Mouse (Mus musculus) cerebellum, adult 2 months (tissue): ENCODE data around the gene Gpr61. TPM values are rescaled to one million over a fixed set of nuclear protein-coding genes. Genes with fewer than 3 reads are reported as not detected.

Source experiments
- DNase-seq, 2 experiments: peaks; one replicate each; pipeline ENCODE4 v3.0.0; 2021
- H3K27ac ChIP-seq: fragments of 200-500 bp; 2 replicates; pipeline ENCODE4 v1.5.1; 2012; ENCODE audit warnings: low read length, control low read depth, inconsistent platforms; ENCODE audit not compliant: insufficient read depth
- H3K27me3 ChIP-seq: fragments of 200-500 bp; 2 replicates; pipeline ENCODE4 v1.6.1; 2012; ENCODE audit warnings: inconsistent platforms, mild to moderate bottlenecking, low read length, moderate library complexity; ENCODE audit not compliant: control insufficient read depth, insufficient read depth
- H3K4me1 ChIP-seq: fragments of 200-500 bp; 2 replicates; pipeline ENCODE4 v1.6.1; 2011; ENCODE audit warnings: low read length; ENCODE audit not compliant: control insufficient read depth, insufficient read depth
- H3K4me3 ChIP-seq: fragments of 200-500 bp; replicated peaks from 2 replicates; pipeline ENCODE3; 2011; ENCODE audit warnings: mild to moderate bottlenecking, low read depth, low read length, control low read depth; ENCODE audit not compliant: insufficient read depth
- CTCF ChIP-seq: fragments of 200-500 bp; IDR thresholded peaks from 2 replicates; pipeline ENCODE4 v1.5.1; 2011; ENCODE audit warnings: low read depth, mild to moderate bottlenecking, control low read depth, low read length, moderate library complexity, borderline replicate concordance; ENCODE audit not compliant: insufficient read depth
- POLR2A ChIP-seq: fragments of 200-500 bp; IDR thresholded peaks from 2 replicates; pipeline ENCODE4 v1.6.1; 2011; ENCODE audit warnings: low read length, control low read depth, borderline replicate concordance; ENCODE audit not compliant: insufficient read depth
- WGBS: fragments of 180-500 bp; shearing (Covaris S2); methylation state at CpG from one replicate; pipeline ENCODE4 v1.1.7; 2018; 5-methylcytosine and 5-hydroxymethylcytosine counted together
- polyA plus RNA-seq: library from polyadenylated mRNA; depleted of rRNA; stranded (reverse); fragments of >200 nt; gene quantifications from 2 replicates; pipeline ENCODE4 v1.2.3, GENCODE M21; 2012; rRNA removed

Gene Gpr61
- polyA plus RNA-seq, 1 experiment = 6.5 TPM

- Histone ChIP-seq H3K27ac (no peak overlapping the region), H3K27me3 (no peaks in the 10 kb centered on the region), H3K4me1 (no peaks in the 10 kb centered on the region), H3K4me3 (no peak overlapping the region)
- no peak for DNase-seq
- 31% methylated on average over 3 of the region's 3 CpGs for WGBS
- TF ChIP-seq CTCF = no peak
- no peak for TF ChIP-seq POLR2A
These were observed 53.1 kb downstream of the Gpr61 start for GRCm38 (mm10) chr3:108101594-108101993.

Other genes with a start within 250 kb of the Gpr61 start
- 45.9 and 53.9 TPM in 2 replicates for gene Gstm7, start 223.1 kb downstream of the Gpr61 start, polyA plus RNA-seq
- gene Gstm6, start 211.1 kb downstream of the Gpr61 start, polyA plus RNA-seq = 4.1 and 4.6 TPM in 2 replicates
- gene Gstm3, start 185.6 kb downstream of the Gpr61 start, polyA plus RNA-seq = not detected in 2 replicates
- 3.9 and 5.7 TPM in 2 replicates for gene Gstm2, start 168.4 kb downstream of the Gpr61 start, polyA plus RNA-seq
- 323 and 346 TPM in 2 replicates for gene Gstm1, start 136.9 kb downstream of the Gpr61 start, polyA plus RNA-seq
- 11.3 and 11.8 TPM in 2 replicates for gene Gstm4, start 110.0 kb downstream of the Gpr61 start, polyA plus RNA-seq
- 135 and 140 TPM in 2 replicates for gene Ampd2, start 68.2 kb downstream of the Gpr61 start, polyA plus RNA-seq
- 0.11 and 0.47 TPM in 2 replicates for gene Gnat2, start 62.1 kb downstream of the Gpr61 start, polyA plus RNA-seq
- gene Gnai3, start 8.7 kb downstream of the Gpr61 start, polyA plus RNA-seq = 25.6 and 27.4 TPM in 2 replicates
- gene Amigo1, start 31.5 kb upstream of the Gpr61 start, polyA plus RNA-seq = 50.8 and 53.5 TPM in 2 replicates
- 13.1 and 13.8 TPM in 2 replicates for gene Cyb561d1, start 46.3 kb upstream of the Gpr61 start, polyA plus RNA-seq
- gene Atxn7l2, start 56.1 kb upstream of the Gpr61 start, polyA plus RNA-seq = 25.9 and 26.9 TPM in 2 replicates
- 2.4 TPM in 2 replicates for gene Sypl2, start 71.8 kb upstream of the Gpr61 start, polyA plus RNA-seq
- gene Psma5, start 102.0 kb upstream of the Gpr61 start, polyA plus RNA-seq = 111 and 112 TPM in 2 replicates
- gene Sort1, start 129.2 kb upstream of the Gpr61 start, polyA plus RNA-seq = 88.7 and 94.4 TPM in 2 replicates
- 0.16 TPM in 1 of 2 replicates, not detected in the other for gene Mybphl, start 210.0 kb upstream of the Gpr61 start, polyA plus RNA-seq
- 0.21 and 0.28 TPM in 2 replicates for gene Psrc1, start 229.0 kb upstream of the Gpr61 start, polyA plus RNA-seq